23 mouse cellular contexts compared by ENCODE assay signal in genomic region chr1:175997076-175997651, GRCm38 (mm10). TPM values are rescaled to one million over a fixed set of nuclear protein-coding genes. Genes with fewer than 3 reads are reported as not detected.
A peak's percentile ranks its signal among the peaks of the same experiment; 100 is the strongest.
DNase-seq lines count a peak whose midpoint lies in the region; ATAC-seq lines count a peak whose summit lies in the region.
"Had no signal": no experiment of that assay in that cellular context is flagged by ENCODE, and none has a peak within 500 bp of the region (broad histone marks: within the 10 kb centered on the region; RNA-seq: fewer than 3 reads in every experiment).

No protein-coding gene starts in this region.

- DNase-seq in forebrain, embryonic 10.5 days (ENCODE audit: extremely low spot score, low spot score) = no peak
- peak; percentile 13 for DNase-seq in Muller cell, postnatal 12 days (ENCODE audit: inconsistent ontology term)
- no peak for DNase-seq in kidney, postnatal 10 days
- DNase-seq in spleen, postnatal 4 days (ENCODE audit: low spot score in 2 of 2) = no peak
- DNase-seq in right cerebral cortex, adult 2 months (ENCODE audit: low spot score in 2 of 2) = no peak
- DNase-seq: adrenal gland, postnatal 14 days; B cell, adult 2 months; heart, postnatal 10 days; kidney, adult 8-10 months; kidney, postnatal 4 days; lung, adult 2 months; lung, postnatal 36 days; thymus, postnatal 14 days had no signal

- H3K4me3 ChIP-seq in forebrain, embryonic 13.5 days = no peak overlapping the region
- no peak overlapping the region for H3K4me3 ChIP-seq in forebrain, embryonic 10.5 days
- no peak overlapping the region for H3K4me3 ChIP-seq in hindbrain, embryonic 13.5 days
- no peak overlapping the region for H3K4me3 ChIP-seq in midbrain, embryonic 15.5 days
- H3K4me3 ChIP-seq: neural tube, embryonic 12.5 days had no signal

- H3K9ac ChIP-seq in forebrain, embryonic 13.5 days = no peak overlapping the region
- H3K9ac ChIP-seq in hindbrain, embryonic 13.5 days = no peak overlapping the region
- H3K9ac ChIP-seq in midbrain, embryonic 15.5 days = no peak overlapping the region
- H3K9ac ChIP-seq: neural tube, embryonic 12.5 days had no signal

- no peaks in the 10 kb centered on the region for H3K9me3 ChIP-seq in forebrain, embryonic 13.5 days (replicated peaks)
- H3K9me3 ChIP-seq in forebrain, embryonic 10.5 days = no peaks in the 10 kb centered on the region
- no peaks in the 10 kb centered on the region for H3K9me3 ChIP-seq in hindbrain, embryonic 13.5 days
- no peaks in the 10 kb centered on the region for H3K9me3 ChIP-seq in midbrain, embryonic 15.5 days
- H3K9me3 ChIP-seq: neural tube, embryonic 12.5 days had no signal

- H3K4me1 ChIP-seq in forebrain, embryonic 13.5 days = peaks cover 12% of the 10 kb centered on the region; the same call in 1 of the 2 replicates
- H3K4me1 ChIP-seq in forebrain, embryonic 10.5 days = 0 out of 2 replicates have a peak, but pooled peaks cover 6% of the 10 kb centered on the region
- H3K4me1 ChIP-seq in hindbrain, embryonic 13.5 days (replicated peaks) = peaks cover 12% of the 10 kb centered on the region
- H3K4me1 ChIP-seq in midbrain, embryonic 15.5 days = peaks cover 8% of the 10 kb centered on the region
- H3K4me1 ChIP-seq: neural tube, embryonic 12.5 days had no signal

- H3K36me3 ChIP-seq in forebrain, embryonic 13.5 days (ENCODE audit: poor library complexity, severe bottlenecking) = no peaks in the 10 kb centered on the region
- no peaks in the 10 kb centered on the region for H3K36me3 ChIP-seq in forebrain, embryonic 10.5 days (replicated peaks)
- no peaks in the 10 kb centered on the region for H3K36me3 ChIP-seq in hindbrain, embryonic 13.5 days
- no peaks in the 10 kb centered on the region for H3K36me3 ChIP-seq in midbrain, embryonic 15.5 days (replicated peaks)
- H3K36me3 ChIP-seq: neural tube, embryonic 12.5 days had no signal

- WGBS in forebrain, embryonic 13.5 days = 49% methylated on average over 7 of the region's 7 CpGs
- 71% methylated on average over 7 of the region's 7 CpGs for WGBS in forebrain, embryonic 10.5 days
- WGBS in hindbrain, embryonic 13.5 days = 41% methylated on average over 7 of the region's 7 CpGs
- 49% methylated on average over 7 of the region's 7 CpGs for WGBS in midbrain, embryonic 15.5 days

- no peaks in the 10 kb centered on the region for H3K27me3 ChIP-seq in forebrain, embryonic 13.5 days
- no peaks in the 10 kb centered on the region for H3K27me3 ChIP-seq in forebrain, embryonic 10.5 days (ENCODE audit: poor library complexity, severe bottlenecking)
- H3K27me3 ChIP-seq in hindbrain, embryonic 13.5 days = no peaks in the 10 kb centered on the region
- no peaks in the 10 kb centered on the region for H3K27me3 ChIP-seq in midbrain, embryonic 15.5 days (replicated peaks)
- H3K27me3 ChIP-seq: neural tube, embryonic 12.5 days; Patski had no signal

- H3K27ac ChIP-seq in forebrain, embryonic 13.5 days = no peak overlapping the region
- no peak overlapping the region for H3K27ac ChIP-seq in forebrain, embryonic 10.5 days
- peak overlapping the region; percentile 60 for H3K27ac ChIP-seq in hindbrain, embryonic 13.5 days
- H3K27ac ChIP-seq in midbrain, embryonic 15.5 days = no peak overlapping the region
- H3K27ac ChIP-seq: neural tube, embryonic 12.5 days; stomach, postnatal 0 days had no signal

- H3K4me2 ChIP-seq in forebrain, embryonic 13.5 days = no peak overlapping the region
- H3K4me2 ChIP-seq in hindbrain, embryonic 13.5 days = no peak overlapping the region
- H3K4me2 ChIP-seq in midbrain, embryonic 15.5 days = no peak overlapping the region
- H3K4me2 ChIP-seq: neural tube, embryonic 12.5 days had no signal

- ATAC-seq in forebrain, embryonic 13.5 days = peak; percentile 43; the same call in 1 of the 2 replicates
- peak; percentile 46; the same call in 1 of the 2 replicates for ATAC-seq in hindbrain, embryonic 13.5 days (ENCODE audit: low FRiP score)
- 0 out of 2 replicates have a peak, but pooled peaks have one; percentile 47 for ATAC-seq in midbrain, embryonic 15.5 days (replicated peaks)
- ATAC-seq: activated CD4-positive, CD25-positive, alpha-beta regulatory T cell, adult 4 months; inflammation-experienced regulatory T-cells, adult 6 months; Patski had no signal

RNA-seq across cellular contexts. Expression of gene Rbm8a2, which starts 18.2 kb away (rescaled TPM):
- 0.54 and 0.78 TPM in 2 replicates for polyA plus RNA-seq in forebrain, embryonic 13.5 days (2015; fragmentation: Nextera tagmentation; extraction: Ambion mirVana)
- 1.1 and 1.2 TPM in 2 replicates for polyA plus RNA-seq in forebrain, embryonic 10.5 days (2016; fragmentation: Nextera tagmentation; extraction: Ambion mirVana)
- polyA plus RNA-seq in hindbrain, embryonic 13.5 days (2015; fragmentation: Nextera tagmentation; extraction: Ambion mirVana) = 0.53 and 1.2 TPM in 2 replicates
- polyA plus RNA-seq in midbrain, embryonic 15.5 days (2015; fragmentation: Nextera tagmentation; extraction: Ambion mirVana) = 0.34 and 0.54 TPM in 2 replicates
- polyA plus RNA-seq: liver, adult 2 months; lung, adult 2 months; spleen, adult 2 months had no signal
